In genomic region chr2:125506316-125507054, GRCm38 (mm10) we compare ENCODE assay signal across 8 mouse cellular contexts. TPM values are rescaled to one million over a fixed set of nuclear protein-coding genes. Genes with fewer than 3 reads are reported as not detected.
DNase-seq lines count a peak whose midpoint lies in the region; ATAC-seq and TF ChIP-seq lines count a peak whose summit lies in the region.

No protein-coding gene starts in this region.

- H3K27me3 ChIP-seq in spleen, adult 2 months (ENCODE audit: control insufficient read depth, insufficient read depth, low read length), result peaks cover 10% of the 10 kb centered on the region; the same call in 1 of the 2 replicates
- no peaks in the 10 kb centered on the region; the same call in 1 of the 2 replicates for H3K27me3 ChIP-seq in embryonic facial prominence, embryonic 12.5 days
- H3K27me3 ChIP-seq in heart, embryonic 15.5 days, result no peaks in the 10 kb centered on the region
- peaks cover 36% of the 10 kb centered on the region for H3K27me3 ChIP-seq in midbrain, embryonic 10.5 days (ENCODE audit: low read depth, poor library complexity, severe bottlenecking)
- no peaks in the 10 kb centered on the region; the same call in 1 of the 2 replicates for H3K27me3 ChIP-seq in stomach, postnatal 0 days (ENCODE audit: control insufficient read depth, insufficient read depth, low read length)

- H3K9ac ChIP-seq in embryonic facial prominence, embryonic 12.5 days, result peak overlapping the region; percentile 80
- H3K9ac ChIP-seq in heart, embryonic 15.5 days, result peak overlapping the region; percentile 66
- H3K9ac ChIP-seq in stomach, postnatal 0 days (ENCODE audit: low read length), result peak overlapping the region; percentile 79

- DNase-seq in spleen, adult 2 months (ENCODE audit: low read depth in 1 of 2, low spot score in 2 of 2), result no peak
- no peak for DNase-seq in spleen, postnatal 14 days (ENCODE audit: low spot score in 2 of 2)
- DNase-seq in kidney, postnatal 4 days, result peak; percentile 82 to 90
- no peak for DNase-seq in midbrain, embryonic 10.5 days (ENCODE audit: low spot score)
- peak; percentile 54 for DNase-seq in stomach, postnatal 0 days (ENCODE audit: low spot score)

- H3K36me3 ChIP-seq in spleen, adult 2 months (ENCODE audit: control insufficient read depth, insufficient read depth, low read length), result no peaks in the 10 kb centered on the region
- H3K36me3 ChIP-seq in embryonic facial prominence, embryonic 12.5 days, result no peaks in the 10 kb centered on the region
- no peaks in the 10 kb centered on the region for H3K36me3 ChIP-seq in heart, embryonic 15.5 days
- peaks cover 8% of the 10 kb centered on the region for H3K36me3 ChIP-seq in midbrain, embryonic 10.5 days
- H3K36me3 ChIP-seq in stomach, postnatal 0 days (ENCODE audit: control insufficient read depth, insufficient read depth, low read length), result no peaks in the 10 kb centered on the region; the same call in 1 of the 2 replicates

- H3K4me2 ChIP-seq in embryonic facial prominence, embryonic 12.5 days (replicated peaks), result peak overlapping the region; percentile 60
- peak overlapping the region; percentile 93 for H3K4me2 ChIP-seq in heart, embryonic 15.5 days
- H3K4me2 ChIP-seq in stomach, postnatal 0 days (replicated peaks; ENCODE audit: low read depth), result peak overlapping the region; percentile 69

- TF ChIP-seq EP300 in stomach, postnatal 0 days (optimal IDR thresholded peaks at IDR 0.05), result peak; percentile 75

- TF ChIP-seq POLR2A in spleen, adult 2 months (IDR thresholded peaks at IDR 0.05; ENCODE audit: low read depth, low read length), result no peak

- 7% methylated on average over 37 of the region's 37 CpGs for WGBS in spleen, adult 2 months
- under 1% methylated on average over 37 of the region's 37 CpGs for WGBS in embryonic facial prominence, embryonic 12.5 days
- WGBS in heart, embryonic 15.5 days, result 2% methylated on average over 37 of the region's 37 CpGs
- WGBS in midbrain, embryonic 10.5 days, result 2% methylated on average over 37 of the region's 37 CpGs
- WGBS in stomach, postnatal 0 days, result 1% methylated on average over 37 of the region's 37 CpGs

- H3K4me1 ChIP-seq in spleen, adult 2 months (ENCODE audit: control insufficient read depth, insufficient read depth, insufficient read length), result peaks cover 4% of the 10 kb centered on the region; the same call in 1 of the 2 replicates
- H3K4me1 ChIP-seq in embryonic facial prominence, embryonic 12.5 days, result peaks cover 16% of the 10 kb centered on the region
- peaks cover 14% of the 10 kb centered on the region; the same call in 1 of the 2 replicates for H3K4me1 ChIP-seq in heart, embryonic 15.5 days (replicated peaks)
- H3K4me1 ChIP-seq in midbrain, embryonic 10.5 days, result peaks cover 28% of the 10 kb centered on the region
- H3K4me1 ChIP-seq in stomach, postnatal 0 days (replicated peaks; ENCODE audit: control insufficient read depth, insufficient read depth), result no peaks in the 10 kb centered on the region; the same call in 1 of the 2 replicates

- peak overlapping the region; percentile 51; the same call in 1 of the 2 replicates for H3K27ac ChIP-seq in spleen, adult 2 months (ENCODE audit: insufficient read depth, low read length)
- peak overlapping the region; percentile 92 for H3K27ac ChIP-seq in embryonic facial prominence, embryonic 12.5 days
- peak overlapping the region; percentile 86 for H3K27ac ChIP-seq in heart, embryonic 15.5 days
- H3K27ac ChIP-seq in midbrain, embryonic 10.5 days (replicated peaks), result peak overlapping the region; percentile 85
- peak overlapping the region; percentile 93 for H3K27ac ChIP-seq in stomach, postnatal 0 days (replicated peaks)

- H3K4me3 ChIP-seq in spleen, adult 2 months (ENCODE audit: extremely low read depth, insufficient read depth, insufficient read length), result peak overlapping the region; percentile 45; the same call in 1 of the 2 replicates
- H3K4me3 ChIP-seq in embryonic facial prominence, embryonic 12.5 days, result peak overlapping the region; percentile 78
- H3K4me3 ChIP-seq in heart, embryonic 15.5 days, result peak overlapping the region; percentile 72
- peak overlapping the region; percentile 70 for H3K4me3 ChIP-seq in midbrain, embryonic 10.5 days
- H3K4me3 ChIP-seq in stomach, postnatal 0 days (ENCODE audit: low read depth, low read length), result peak overlapping the region; percentile 65

- H3K9me3 ChIP-seq in embryonic facial prominence, embryonic 12.5 days, result no peaks in the 10 kb centered on the region
- H3K9me3 ChIP-seq in heart, embryonic 15.5 days (replicated peaks), result no peaks in the 10 kb centered on the region
- peaks cover 3% of the 10 kb centered on the region; the same call in 1 of the 2 replicates for H3K9me3 ChIP-seq in midbrain, embryonic 10.5 days (replicated peaks)
- no peaks in the 10 kb centered on the region for H3K9me3 ChIP-seq in stomach, postnatal 0 days (ENCODE audit: control insufficient read depth, low read length)

- ATAC-seq in embryonic facial prominence, embryonic 12.5 days (ENCODE audit: insufficient number of reproducible peaks, insufficient read depth, low FRiP score, low TSS enrichment), result peak; percentile 83
- peak; percentile 86 for ATAC-seq in heart, embryonic 15.5 days (replicated peaks; ENCODE audit: insufficient number of reproducible peaks, insufficient read depth, low FRiP score, low read depth)
- ATAC-seq in stomach, postnatal 0 days (ENCODE audit: low FRiP score, low TSS enrichment), result peak; percentile 89
- ATAC-seq in erythroblast, adult 5-6 weeks (replicated peaks; ENCODE audit: low FRiP score, poor library complexity, severe bottlenecking), result no peak

- no peak for TF ChIP-seq CTCF in spleen, adult 2 months (IDR thresholded peaks at IDR 0.05; ENCODE audit: extremely low read depth, insufficient read depth, insufficient read length, insufficient replicate concordance)
- 0 out of 2 replicates have a peak, but pooled peaks have one; percentile 0 for TF ChIP-seq CTCF in stomach, postnatal 0 days (IDR thresholded peaks at IDR 0.05; ENCODE audit: low read depth)

RNA-seq across cellular contexts. Expression of gene Fbn1, which starts 1.3 kb away (rescaled TPM):
- polyA plus RNA-seq in spleen, adult 2 months (2012; rRNA removed), result 3.1 and 3.5 TPM in 2 replicates
- 24.8 and 27.1 TPM in 2 replicates for polyA plus RNA-seq in embryonic facial prominence, embryonic 12.5 days (2016; fragmentation: Nextera tagmentation; extraction: Ambion mirVana)
- polyA plus RNA-seq in heart, embryonic 15.5 days (2015; fragmentation: Nextera tagmentation; extraction: Ambion mirVana), result 16.8 and 24.6 TPM in 2 replicates
- polyA plus RNA-seq in midbrain, embryonic 10.5 days (2016; fragmentation: Nextera tagmentation; extraction: Ambion mirVana), result 4.8 and 7.1 TPM in 2 replicates
- polyA plus RNA-seq in stomach, postnatal 0 days (2015; fragmentation: Nextera tagmentation; extraction: Ambion mirVana), result 15.3 and 17.2 TPM in 2 replicates
- total RNA-seq in erythroblast, adult 5-6 weeks (2015; ENCODE audit: low replicate concordance), result 0.42 TPM in 1 of 2 replicates, not detected in the other
- 0.70 TPM in 1 of 2 replicates, not detected in the other for total RNA-seq in erythroblast, adult 5-6 weeks (2017; ENCODE audit: low replicate concordance)

RNA-seq across cellular contexts. Expression of gene Gm9913, which starts 1.6 kb away (rescaled TPM):
- 0.04 and 0.08 TPM in 2 replicates for polyA plus RNA-seq in spleen, adult 2 months (2012; rRNA removed)
- 0.51 and 0.67 TPM in 2 replicates for polyA plus RNA-seq in embryonic facial prominence, embryonic 12.5 days (2016; fragmentation: Nextera tagmentation; extraction: Ambion mirVana)
- polyA plus RNA-seq in heart, embryonic 15.5 days (2015; fragmentation: Nextera tagmentation; extraction: Ambion mirVana), result 0.23 and 0.53 TPM in 2 replicates
- polyA plus RNA-seq in midbrain, embryonic 10.5 days (2016; fragmentation: Nextera tagmentation; extraction: Ambion mirVana), result 0.15 TPM in 2 replicates
- polyA plus RNA-seq in stomach, postnatal 0 days (2015; fragmentation: Nextera tagmentation; extraction: Ambion mirVana), result 0.31 and 0.33 TPM in 2 replicates
- not detected in 2 replicates for total RNA-seq in erythroblast, adult 5-6 weeks (2015; ENCODE audit: low replicate concordance)
- not detected in 2 replicates for total RNA-seq in erythroblast, adult 5-6 weeks (2017; ENCODE audit: low replicate concordance)

Comparison
In these comparisons a context has a peak if more than half of its experiments do, and no peak if none do; other contexts are left out.
1. DNase-seq: peak in kidney, postnatal 4 days (2 of 2) and stomach, postnatal 0 days (single experiment); none in spleen, adult 2 months (0 of 2), spleen, postnatal 14 days (0 of 2) and midbrain, embryonic 10.5 days (single experiment).
2. Peak in every context shown above with its lines, with median percentiles within 50 percentile points of each other: H3K27ac ChIP-seq, H3K4me3 ChIP-seq, H3K4me2 ChIP-seq and H3K9ac ChIP-seq.